7 mouse cellular contexts compared by ENCODE assay signal in the genomic region with DNA sequence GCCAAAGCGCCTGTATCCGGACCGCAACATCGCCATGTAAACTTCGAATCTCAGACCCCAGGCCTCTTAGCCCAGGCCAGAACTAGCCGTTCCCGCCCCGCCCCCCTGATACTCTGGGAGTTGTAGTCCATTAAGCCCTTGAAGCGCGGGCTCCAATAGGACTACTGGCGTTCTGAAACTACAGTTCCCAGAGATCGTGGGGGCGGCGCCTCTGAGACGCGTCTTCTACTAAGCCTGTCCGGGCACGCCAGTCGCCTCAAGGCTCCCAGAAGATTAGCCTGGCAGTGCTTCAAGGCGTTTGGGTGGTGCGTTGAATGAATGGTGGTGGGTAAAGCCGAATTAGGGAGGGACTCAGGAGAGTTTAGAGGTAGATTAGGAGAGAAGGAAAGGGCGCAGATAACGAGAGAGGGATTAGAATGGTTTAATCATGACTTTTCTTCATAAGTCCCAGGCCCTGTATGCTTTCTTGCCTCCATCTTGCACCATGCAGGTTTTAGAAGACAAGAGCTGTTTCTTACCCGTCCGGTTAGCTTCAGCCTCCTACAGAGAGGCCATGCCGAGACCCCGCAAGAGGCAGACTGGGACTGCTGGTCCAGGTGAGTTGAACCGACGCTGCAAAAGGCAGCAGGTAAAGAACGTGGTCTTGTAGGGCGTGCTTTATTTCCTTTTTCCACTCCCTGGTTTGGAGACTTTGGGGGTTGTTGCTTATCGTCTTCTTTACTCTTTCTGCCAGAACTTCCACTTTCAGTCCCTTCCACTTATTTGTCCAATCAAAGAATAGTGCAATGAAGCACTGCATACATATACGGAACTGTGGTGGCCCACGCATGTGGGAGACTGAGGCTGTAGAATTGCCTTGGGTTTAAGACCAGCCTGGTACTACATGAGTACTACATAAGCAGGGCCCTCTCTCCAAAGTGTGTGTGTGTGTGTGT. TPM values are rescaled to one million over a fixed set of nuclear protein-coding genes. Genes with fewer than 3 reads are reported as not detected.
DNase-seq lines count a peak whose midpoint lies in the region; ATAC-seq lines count a peak whose summit lies in the region.

A gene (minus strand): TSS at position 106 of the 935 bp plus-strand sequence.
A gene (plus strand): TSS at position 250 of the 935 bp plus-strand sequence.

- DNase-seq in adrenal gland, adult 8-10 months: peak; percentile 96
- DNase-seq in embryo, embryonic 9.5 days (ENCODE audit: extremely low spot score): peak; percentile 94
- peak; percentile 89 to 97 for DNase-seq in gastrocnemius, postnatal 4 days (ENCODE audit: low spot score in 2 of 2)
- peak; percentile 92 to 94 for DNase-seq in left cerebral cortex, postnatal 36 days (ENCODE audit: low spot score in 2 of 2)
- peak; percentile 99 for DNase-seq in midbrain, embryonic 11.5 days (ENCODE audit: low spot score, missing footprints)
- peak; percentile 90 for DNase-seq in skeletal muscle tissue, adult 2 months (ENCODE audit: low read depth, low spot score)

- under 1% methylated on average over 35 of the region's 35 CpGs for WGBS in intestine, embryonic 16.5 days
- 2% methylated on average over 35 of the region's 35 CpGs for WGBS in midbrain, embryonic 11.5 days

- intact Hi-C loops in left cerebral cortex, postnatal 36 days (cut with DNase I): no loop called here

- H3K9me3 ChIP-seq in intestine, embryonic 16.5 days (ENCODE audit: control insufficient read depth, low read length): no peaks in the 10 kb centered on the region
- no peaks in the 10 kb centered on the region for H3K9me3 ChIP-seq in midbrain, embryonic 11.5 days (ENCODE audit: control insufficient read depth, low read length)

- H3K4me1 ChIP-seq in intestine, embryonic 16.5 days (ENCODE audit: control insufficient read depth, insufficient read depth, low read length): peaks cover 16% of the 10 kb centered on the region
- H3K4me1 ChIP-seq in midbrain, embryonic 11.5 days (ENCODE audit: control insufficient read depth, insufficient read depth, low read length): peaks cover 5% of the 10 kb centered on the region; the same call in 1 of the 2 replicates

- H3K27ac ChIP-seq in intestine, embryonic 16.5 days (ENCODE audit: low read length): 0 out of 2 replicates have a peak within 1 kb of the TSS, but pooled peaks have one; percentile 39
- H3K27ac ChIP-seq in midbrain, embryonic 11.5 days (ENCODE audit: low read depth, low read length): no peak within 1 kb of the TSS

- H3K4me3 ChIP-seq in intestine, embryonic 16.5 days (ENCODE audit: low read length): peak within 1 kb of the TSS; percentile 65
- H3K4me3 ChIP-seq in midbrain, embryonic 11.5 days (ENCODE audit: low read depth, low read length): peak within 1 kb of the TSS; percentile 64

- ATAC-seq in intestine, embryonic 16.5 days: peak; percentile 99
- peak; percentile 100 for ATAC-seq in midbrain, embryonic 11.5 days (ENCODE audit: low FRiP score)

- H3K36me3 ChIP-seq in intestine, embryonic 16.5 days (ENCODE audit: control insufficient read depth, insufficient read depth, low read length): no peaks in the 10 kb centered on the region; the same call in 1 of the 2 replicates
- H3K36me3 ChIP-seq in midbrain, embryonic 11.5 days (ENCODE audit: control insufficient read depth, insufficient read depth, low read length): no peaks in the 10 kb centered on the region

- H3K27me3 ChIP-seq in intestine, embryonic 16.5 days (replicated peaks; ENCODE audit: control insufficient read depth, insufficient read depth, low read length): no peaks in the 10 kb centered on the region
- no peaks in the 10 kb centered on the region for H3K27me3 ChIP-seq in midbrain, embryonic 11.5 days (ENCODE audit: control insufficient read depth, insufficient read depth, low read length)

- H3K4me2 ChIP-seq in intestine, embryonic 16.5 days (ENCODE audit: low read depth, low read length): peak within 1 kb of the TSS; percentile 74
- H3K4me2 ChIP-seq in midbrain, embryonic 11.5 days: peak within 1 kb of the TSS; percentile 65

- peak within 1 kb of the TSS; percentile 82 for H3K9ac ChIP-seq in intestine, embryonic 16.5 days (ENCODE audit: low read depth, low read length)
- peak within 1 kb of the TSS; percentile 74 for H3K9ac ChIP-seq in midbrain, embryonic 11.5 days (ENCODE audit: low read length)

RNA-seq across cellular contexts. Expression of the first gene that starts in this region (rescaled TPM):
- 10 to 100 TPM; 88.0 to 99.3 (median 96.0) TPM for total RNA-seq in adrenal gland, adult 8-10 months (2022)
- 10 to 100 TPM; 34.5 to 36.7 TPM for total RNA-seq in gastrocnemius, postnatal 4 days (2021)
- polyA plus RNA-seq in intestine, embryonic 16.5 days (2015; fragmentation: Nextera tagmentation; extraction: Ambion mirVana): 37.8 and 39.7 TPM in 2 replicates
- total RNA-seq in left cerebral cortex, postnatal 36 days (2021): 10 to 100 TPM; 29.5 to 36.3 TPM
- 36.0 and 40.4 TPM in 2 replicates for polyA plus RNA-seq in midbrain, embryonic 11.5 days (2014; fragmentation: Nextera tagmentation; extraction: Ambion mirVana)

RNA-seq across cellular contexts. Expression of the second gene that starts in this region (rescaled TPM):
- 10 to 100 TPM; 44.9 to 56.8 (median 49.1) TPM for total RNA-seq in adrenal gland, adult 8-10 months (2022)
- total RNA-seq in gastrocnemius, postnatal 4 days (2021): 10 to 100 TPM; 39.3 to 40.8 TPM
- polyA plus RNA-seq in intestine, embryonic 16.5 days (2015; fragmentation: Nextera tagmentation; extraction: Ambion mirVana): 120 and 137 TPM in 2 replicates
- 10 to 100 TPM; 62.4 to 63.4 TPM for total RNA-seq in left cerebral cortex, postnatal 36 days (2021)
- polyA plus RNA-seq in midbrain, embryonic 11.5 days (2014; fragmentation: Nextera tagmentation; extraction: Ambion mirVana): 157 and 173 TPM in 2 replicates
